Mouse (Mus musculus) right cerebral cortex, postnatal 4 days (tissue): ENCODE measurements around the gene Dync1i1.

ENCODE experiments used
- DNase-seq: peaks from one replicate; pipeline ENCODE4 v3.0.0-alpha.2; 2022

The Dync1i1 gene

DNA sequence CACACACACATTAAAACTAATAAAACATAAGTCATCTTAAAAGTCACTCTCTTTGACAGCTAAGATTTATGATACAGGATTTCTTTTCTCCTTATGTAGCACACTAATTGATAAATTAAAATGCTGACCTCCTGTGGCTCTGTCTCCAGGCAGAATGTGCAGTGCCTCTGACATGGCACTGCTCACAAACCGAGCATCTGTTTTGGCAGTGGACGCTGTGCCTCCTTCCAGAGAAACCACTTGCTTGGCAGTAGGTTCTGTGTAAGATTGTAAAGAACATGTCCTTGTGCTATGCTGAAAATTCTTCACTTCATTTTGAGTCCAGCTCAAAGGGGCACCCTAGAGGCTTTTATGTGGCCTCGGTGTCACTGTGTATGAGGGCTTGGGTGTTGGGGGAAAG lies 50.0 kb downstream of the Dync1i1 start:
- peak; percentile 6 for DNase-seq

DNA sequence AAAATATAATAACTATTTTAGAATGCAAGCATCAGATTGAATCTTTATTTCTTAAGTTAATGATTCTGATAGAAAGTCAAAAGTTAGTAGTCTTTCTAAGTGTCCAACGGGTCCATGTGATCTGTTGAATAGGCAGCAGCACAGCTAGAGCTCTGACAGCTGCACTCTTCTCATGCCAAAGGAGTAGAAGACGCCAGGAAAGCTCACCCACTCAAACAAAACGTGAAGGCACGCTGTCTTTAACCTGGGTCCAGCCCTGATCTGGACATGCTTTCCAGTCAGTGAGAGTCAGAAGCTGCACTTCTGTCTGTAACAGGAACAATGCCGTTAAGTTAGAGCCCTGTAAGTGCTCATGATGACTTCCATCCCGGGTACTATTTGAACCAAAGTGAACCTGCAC lies 56.3 kb downstream of the Dync1i1 start:
- DNase-seq: no peak

DNA sequence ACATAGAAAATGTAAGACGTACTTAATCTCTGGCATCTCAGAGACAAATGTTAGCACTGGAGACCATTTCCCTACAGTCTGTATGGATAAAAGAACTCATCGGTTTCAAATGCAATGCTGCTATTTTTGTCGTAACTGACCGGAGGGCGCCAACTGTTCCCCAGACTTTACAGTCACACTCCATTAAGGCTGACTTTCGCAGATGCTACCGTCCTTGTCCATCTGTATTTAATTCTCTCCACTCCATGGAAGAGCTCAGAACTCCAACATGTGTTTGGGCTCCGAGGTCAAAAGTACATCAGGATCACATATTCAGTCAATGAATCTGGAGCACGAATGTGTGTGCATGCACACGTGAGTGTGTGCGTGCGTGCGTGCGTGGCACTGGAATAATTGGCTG lies 58.4 kb downstream of the Dync1i1 start:
- no peak for DNase-seq

DNA sequence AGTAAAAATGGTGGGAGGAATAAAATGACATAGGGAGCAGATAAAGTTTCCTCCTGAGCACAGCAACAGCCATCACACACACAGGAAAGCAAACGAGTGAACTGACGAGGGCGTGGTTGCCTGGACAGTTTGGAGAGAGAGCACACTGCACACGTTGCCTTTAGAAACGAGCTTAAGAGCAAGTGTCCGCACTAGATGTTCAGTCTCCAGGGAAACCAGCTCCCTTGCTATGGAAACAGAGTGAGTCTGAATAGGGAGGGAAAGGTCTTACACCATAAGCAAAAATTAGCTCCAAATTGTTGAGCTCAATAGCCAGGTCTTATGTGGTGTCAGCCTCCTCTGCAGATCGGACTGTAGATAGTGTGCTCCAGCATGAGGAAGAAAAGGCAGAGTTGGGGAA lies 65.2 kb downstream of the Dync1i1 start:
- DNase-seq: no peak

DNA sequence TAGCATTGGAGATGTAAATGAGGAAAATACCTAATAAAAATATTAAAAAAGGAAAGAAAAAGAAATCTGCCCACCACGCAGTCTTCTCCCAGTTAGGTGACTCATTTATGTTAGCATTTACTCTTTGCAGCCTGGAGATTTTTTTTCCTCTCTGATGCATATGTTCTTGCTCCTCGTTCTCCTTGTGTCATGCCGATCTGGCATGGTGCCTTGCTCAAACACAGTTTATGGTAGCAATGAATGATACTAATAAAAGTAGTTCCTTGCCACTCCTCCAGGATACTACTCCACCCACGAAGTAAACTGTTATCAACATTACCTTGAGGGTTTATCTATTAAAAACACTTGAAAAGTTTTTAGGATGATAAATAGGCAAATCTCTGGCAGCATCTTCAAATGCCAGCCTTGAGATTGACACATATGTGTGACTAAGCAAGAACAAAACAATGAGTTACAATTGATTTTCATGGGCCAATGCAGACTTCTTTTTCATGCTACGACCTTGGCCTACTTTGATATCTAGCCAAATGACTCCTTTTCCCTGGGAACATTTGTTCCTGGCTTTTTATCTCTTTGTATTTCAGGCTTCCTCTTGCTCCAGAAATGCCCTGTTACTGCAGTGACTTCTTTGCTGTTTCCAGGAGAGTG lies 68.8 kb downstream of the Dync1i1 start:
- DNase-seq: no peak

DNA sequence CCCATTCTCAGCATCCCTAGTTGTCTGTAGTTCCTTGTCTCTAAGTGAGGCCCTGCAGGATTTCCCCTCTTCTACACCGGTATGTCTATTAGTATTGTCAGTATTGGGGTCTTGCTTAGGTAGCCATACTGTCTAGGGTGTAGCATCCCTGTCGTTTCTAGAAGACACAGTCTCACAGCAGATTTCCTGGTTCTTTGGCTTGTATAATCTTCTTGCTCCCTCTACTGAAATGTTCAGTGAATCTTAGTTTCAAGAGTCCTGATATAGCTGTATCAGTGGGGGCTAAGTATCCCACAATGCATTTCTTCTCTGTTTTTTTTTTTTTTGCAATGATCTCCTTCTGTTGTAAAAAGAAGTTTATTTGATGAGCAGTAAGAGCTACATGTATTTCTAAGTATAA lies 69.9 kb downstream of the Dync1i1 start:
- DNase-seq: no peak

DNA sequence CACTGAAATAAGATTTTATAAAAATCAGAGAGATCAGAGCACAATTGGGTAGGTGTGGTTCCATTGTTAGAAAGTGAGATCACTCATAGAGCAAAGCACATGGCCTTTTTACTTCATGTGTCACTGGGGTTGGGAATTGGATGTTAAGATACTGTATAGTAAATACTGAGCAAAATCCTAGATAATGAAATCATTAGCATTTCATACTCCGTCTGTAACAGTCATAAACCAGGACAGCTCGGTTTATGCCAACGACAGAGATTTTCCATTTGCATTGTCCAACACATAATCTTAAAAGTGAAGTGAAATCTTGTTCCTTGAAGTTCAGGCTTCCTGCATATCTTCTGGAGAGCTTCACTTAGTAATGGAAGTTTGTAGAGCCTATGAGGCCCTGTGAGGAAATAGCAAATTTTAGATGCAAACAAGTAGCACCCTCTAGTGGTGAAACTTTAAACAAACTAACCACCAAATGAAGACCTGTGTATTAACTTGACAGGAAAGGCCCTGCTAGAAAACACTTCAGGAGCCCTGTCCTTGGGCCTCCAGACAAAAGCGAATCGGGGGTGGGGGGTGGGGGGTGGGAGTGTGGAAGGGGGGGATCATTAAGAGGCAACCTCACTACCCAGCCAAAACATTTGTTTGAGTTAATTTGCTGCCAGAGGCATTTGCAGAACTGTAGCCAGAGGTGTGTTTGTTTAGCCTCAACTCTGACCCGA lies 76.8 kb downstream of the Dync1i1 start:
- no peak for DNase-seq

DNA sequence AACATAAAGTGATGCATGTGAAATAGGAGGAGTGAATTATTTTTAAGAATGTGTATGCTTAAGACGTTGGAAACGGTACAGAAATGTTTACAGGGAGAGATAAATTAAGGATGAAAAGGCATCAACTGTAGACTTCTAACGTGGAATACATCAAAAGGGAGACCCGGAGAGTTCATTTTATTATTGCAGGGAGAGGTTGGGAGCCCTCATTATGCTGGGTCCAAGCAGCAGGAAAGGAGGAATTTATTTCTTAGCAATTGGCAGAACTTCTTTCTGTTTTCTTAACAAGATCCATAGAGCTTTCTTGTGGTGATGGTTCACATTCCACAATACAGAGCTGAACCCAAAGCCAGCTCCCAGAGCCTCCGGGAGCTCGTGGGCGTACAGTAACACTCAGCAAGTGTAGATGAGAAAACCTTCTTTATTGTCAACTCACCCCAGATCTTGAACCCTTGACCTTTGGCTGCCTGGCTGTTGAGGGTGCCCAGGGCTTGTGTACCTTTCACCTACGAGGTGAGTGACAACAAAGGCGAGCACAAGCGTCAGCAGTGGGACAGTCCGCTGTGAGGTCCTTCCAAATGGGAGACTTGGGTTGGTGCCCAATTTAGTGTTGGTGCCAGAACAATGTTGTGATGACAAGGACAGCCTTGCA lies 77.5 kb downstream of the Dync1i1 start:
- no peak for DNase-seq

DNA sequence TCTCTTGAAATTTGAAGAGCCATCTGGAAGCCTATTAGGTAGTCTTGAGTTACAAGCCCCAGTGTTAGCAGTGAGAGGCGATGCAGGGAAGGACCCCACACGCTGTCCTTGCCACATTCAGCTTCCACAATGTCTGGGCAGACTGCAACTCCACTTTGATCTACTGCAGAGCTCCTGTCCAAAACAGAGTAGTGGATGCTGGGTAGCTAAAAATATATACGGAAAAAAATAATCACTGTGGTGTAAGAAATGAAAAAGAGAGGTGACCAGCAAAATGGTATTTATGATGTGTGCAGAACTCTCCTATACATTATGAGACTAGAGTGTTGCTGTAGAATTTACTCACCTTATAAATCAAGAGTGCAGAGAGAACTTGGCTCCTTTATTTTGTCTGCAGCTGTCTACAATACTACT lies 82.6 kb downstream of the Dync1i1 start:
- no peak for DNase-seq

DNA sequence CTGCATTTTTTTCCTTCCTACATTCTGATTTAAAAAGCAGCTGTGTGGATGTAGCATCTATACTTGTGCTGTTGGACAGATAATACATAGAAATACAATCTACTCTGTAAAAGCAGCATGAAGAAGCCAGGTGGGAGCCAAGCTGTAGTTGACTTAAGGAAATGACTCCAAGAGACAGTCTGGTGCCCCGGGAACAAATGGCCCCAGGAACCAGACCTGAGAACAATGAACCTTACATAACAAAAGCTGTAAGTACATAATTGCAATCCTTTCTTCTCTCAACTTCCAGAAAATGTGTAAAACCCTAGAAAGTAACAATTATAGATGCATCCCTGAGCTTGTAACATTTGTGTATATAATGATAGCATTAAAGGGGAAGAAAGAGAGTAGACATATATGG lies 86.6 kb downstream of the Dync1i1 start:
- DNase-seq: no peak

DNA sequence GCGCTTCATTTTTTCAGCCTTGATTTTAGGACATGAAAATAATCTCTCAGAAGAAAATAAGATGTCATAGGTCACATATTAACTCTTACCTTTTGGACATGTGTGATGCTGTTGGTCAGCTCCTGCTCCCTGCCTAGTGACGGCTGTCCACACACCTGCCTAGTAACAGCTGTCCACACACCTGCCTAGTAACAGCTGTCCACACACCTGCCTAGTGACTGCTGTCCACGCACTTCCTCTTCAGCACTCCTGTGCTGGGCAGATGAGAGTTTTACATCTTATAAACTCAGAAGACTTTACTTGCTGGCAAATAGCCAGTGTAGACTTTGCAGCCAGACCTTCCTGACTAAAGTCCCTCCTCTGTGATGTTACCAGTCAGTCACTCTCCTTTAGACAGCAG lies 94.2 kb downstream of the Dync1i1 start:
- DNase-seq: no peak

DNA sequence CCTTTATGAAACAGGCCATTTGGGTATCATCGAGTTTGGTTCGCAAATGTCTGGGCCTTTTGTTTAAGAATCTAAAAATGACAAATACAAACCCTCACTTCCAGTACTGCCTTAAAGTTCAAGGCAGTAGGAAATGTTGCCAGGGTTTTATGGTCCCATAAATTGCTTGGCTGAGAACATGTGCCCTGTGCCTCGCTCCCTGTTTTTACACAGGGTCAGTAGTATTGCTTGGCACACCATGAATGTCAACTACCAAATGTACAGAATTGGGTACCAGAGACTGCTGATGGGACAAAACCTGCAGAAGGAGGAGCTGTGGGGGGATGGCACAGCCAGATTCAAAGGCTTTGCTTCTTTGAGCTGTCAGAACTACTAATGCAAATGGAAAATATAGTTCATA lies 100.0 kb downstream of the Dync1i1 start:
- DNase-seq: no peak

DNA sequence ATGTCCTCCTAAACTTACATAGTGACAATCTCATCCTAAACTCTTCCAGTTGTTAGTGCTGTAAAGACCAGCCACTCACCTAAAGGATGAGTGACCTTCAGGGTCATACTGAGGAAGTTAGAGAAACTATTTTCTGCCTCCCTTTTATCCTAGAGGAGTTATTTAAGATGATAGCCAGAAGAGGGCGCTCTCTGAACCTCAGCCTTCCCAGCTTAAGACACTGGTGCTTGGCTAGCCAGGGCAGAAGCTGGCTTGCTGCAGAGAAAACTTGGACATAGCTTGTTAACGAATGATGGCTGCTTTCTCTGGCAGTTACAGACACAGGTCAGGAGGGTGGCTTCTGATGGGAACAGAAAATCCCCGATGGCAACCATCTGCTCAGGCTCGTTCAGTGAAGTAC lies 101.6 kb downstream of the Dync1i1 start:
- no peak for DNase-seq

DNA sequence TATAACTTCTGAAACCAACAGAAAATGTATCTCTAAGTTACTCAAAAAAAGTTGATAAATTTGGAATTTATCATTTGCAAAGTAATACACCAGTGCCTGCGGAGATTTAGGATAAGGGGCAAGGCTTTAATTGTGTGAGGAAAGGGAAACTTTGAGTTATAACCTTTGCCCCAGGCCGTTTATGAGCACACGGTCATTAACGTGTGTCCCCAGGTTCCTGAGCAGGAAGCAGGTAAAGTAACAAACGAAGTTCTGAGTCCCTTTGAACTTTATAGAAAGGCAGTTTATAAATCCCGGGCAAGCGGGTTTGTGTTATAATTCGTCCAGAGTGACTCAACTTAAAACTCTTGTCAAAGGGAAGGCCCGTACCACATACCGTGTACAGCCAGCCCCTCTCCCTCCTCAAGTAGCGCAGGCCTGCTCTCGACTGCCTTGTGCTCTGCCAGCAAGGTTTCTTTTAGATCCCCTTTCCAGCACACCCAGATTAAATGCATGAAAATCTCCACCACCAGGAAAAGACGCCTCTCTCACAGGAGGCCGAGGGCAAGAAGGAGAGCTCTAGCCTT lies 103.1 kb downstream of the Dync1i1 start:
- no peak for DNase-seq

DNA sequence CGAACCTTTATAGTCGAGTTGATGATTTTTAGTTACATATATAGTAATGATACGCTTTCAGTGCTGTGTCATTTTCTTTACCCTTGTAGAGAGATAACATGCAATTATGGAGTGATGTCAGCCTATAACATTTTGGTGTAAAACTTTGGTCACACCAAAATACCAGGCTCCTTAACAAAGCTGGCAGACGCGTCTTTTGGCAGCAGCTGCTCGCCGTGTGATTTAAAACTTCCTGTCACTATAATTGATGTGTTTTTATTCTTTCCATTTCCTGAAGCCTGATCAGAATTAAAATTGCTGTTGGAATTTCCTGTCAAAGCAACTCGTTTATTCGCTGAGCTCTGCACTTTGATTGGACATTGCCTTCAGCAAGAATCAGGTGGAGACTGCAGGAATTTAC lies 103.7 kb downstream of the Dync1i1 start:
- DNase-seq: no peak

DNA sequence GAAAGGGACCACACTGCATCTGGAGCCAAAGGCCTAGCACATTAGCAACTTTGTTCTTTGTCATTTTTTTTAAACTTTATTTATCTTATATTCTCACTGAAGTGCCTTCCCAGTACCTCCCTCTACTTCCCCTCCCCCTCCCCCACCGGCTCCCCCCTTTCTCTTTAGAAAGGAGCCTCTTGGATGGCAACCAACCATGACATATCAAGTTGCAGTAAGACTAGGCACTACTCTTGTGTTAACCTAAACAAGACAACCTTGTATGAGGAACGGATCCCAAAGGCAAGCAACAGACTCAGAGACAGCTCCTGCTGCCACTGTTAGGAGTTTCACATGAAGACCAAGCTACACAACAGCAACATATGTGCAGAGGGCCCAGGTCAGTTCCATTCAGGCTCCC lies 105.3 kb downstream of the Dync1i1 start:
- DNase-seq: no peak

DNA sequence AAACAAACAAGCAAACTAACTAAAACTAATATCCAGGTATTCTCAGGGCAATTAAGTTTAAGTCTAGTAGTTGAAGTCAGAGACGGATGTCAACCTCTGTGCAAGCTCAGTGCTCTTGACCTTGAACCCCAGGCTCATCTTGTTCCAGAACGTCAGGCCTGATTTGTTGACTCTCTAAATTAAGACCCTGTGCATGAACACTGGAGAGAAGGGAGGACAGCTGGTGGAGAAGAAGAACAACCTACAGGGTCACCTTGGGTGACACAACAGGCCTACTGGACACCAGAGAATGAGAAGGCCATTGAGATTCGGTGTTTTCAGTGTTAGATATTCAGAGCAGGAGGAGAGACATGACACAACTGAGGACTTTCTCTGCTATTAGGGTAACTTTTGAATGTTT lies 105.8 kb downstream of the Dync1i1 start:
- no peak for DNase-seq

DNA sequence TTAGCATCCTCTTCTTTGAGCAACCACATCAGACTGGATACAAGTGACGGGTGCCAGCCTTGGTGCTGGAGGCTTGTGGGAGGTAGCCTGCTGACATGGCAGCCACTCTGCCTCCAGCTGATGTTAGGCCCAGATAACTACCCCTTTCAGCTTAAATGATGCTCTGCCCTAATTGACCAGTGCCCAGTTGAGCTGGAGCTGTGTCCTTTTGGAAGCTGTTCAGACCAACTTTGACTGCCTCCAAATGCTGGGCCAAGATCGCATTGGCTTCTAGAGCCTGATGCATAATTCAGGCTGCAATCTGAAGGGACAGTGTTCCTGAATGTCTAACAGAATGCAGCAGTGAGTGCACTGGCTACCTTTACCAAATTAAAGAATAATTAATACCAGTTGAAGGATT lies 107.4 kb downstream of the Dync1i1 start:
- no peak for DNase-seq

DNA sequence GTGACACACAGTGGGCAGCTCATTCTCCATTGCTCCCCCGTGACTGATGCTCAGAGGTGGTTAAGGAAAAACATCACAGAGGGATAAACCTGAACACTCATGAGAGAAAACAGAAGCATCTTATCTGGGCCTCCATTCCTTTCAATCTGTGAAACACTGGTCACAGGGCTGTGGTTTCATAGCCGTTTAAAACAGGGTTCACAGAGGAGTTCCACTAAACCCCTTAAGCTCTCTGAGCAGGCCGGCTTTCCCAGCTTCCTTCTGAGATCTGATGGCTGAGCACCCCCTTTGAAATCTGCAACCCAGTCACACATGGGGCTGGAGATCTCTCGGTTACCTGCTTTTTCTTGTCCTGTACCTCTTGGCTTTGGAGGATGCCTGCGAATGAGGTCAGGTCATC lies 117.0 kb downstream of the Dync1i1 start:
- no peak for DNase-seq

DNA sequence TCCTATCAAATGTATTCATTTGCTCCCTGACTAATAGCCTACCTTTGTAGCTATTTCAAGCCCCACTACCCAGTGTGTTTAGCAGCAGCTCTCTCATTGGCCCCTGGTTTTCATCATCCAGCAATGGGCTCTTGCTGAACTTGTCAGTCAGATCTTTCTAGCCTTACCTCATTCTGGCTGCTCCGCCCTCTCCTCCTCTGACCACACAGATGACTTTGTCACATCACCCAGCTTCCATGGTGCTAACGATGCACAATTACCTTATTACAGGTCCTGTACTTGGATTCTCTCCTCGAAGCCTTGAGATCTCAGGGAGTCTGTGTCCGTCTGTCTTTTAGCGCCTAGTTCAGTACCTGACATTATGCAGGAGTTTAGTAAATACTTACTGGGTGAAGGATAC lies 120.7 kb downstream of the Dync1i1 start:
- DNase-seq: no peak

DNA sequence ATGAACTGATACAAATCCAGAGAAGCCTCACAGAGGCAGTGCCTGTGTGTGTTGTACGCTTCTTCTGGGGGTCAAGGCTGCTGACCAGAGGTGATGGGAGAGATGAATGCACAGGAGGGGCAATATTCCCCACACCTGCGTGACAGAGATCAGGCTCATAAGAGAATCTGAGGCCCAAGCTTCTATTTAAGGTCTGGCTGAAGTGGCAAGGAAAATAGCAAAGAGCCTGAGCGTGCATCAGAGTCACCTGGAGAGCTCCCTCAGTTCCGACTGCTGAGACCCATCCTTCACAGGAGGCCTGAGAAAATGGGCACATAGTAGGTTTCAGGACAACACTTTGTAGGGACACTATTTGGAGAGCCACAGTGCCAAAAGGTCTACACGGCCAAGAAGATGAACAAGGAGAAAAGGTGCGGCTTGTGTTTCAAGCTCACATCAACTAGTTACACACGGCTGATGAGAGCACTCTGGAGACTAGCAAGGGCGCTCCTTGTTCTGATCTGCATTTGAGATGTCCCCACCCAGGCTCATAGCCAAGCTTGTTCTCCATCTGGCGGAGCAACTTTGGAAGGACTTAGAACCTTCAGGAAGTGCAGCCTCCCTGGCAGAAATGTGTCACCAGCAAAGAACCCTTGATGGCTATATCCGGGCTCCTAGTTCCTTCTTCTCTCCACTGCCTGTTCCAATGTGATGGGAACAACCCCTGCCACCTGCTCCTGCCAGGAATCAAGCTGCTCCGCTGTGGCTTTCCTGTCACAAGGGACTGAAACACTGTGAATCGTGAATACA lies 128.8 kb downstream of the Dync1i1 start:
- DNase-seq: no peak

DNA sequence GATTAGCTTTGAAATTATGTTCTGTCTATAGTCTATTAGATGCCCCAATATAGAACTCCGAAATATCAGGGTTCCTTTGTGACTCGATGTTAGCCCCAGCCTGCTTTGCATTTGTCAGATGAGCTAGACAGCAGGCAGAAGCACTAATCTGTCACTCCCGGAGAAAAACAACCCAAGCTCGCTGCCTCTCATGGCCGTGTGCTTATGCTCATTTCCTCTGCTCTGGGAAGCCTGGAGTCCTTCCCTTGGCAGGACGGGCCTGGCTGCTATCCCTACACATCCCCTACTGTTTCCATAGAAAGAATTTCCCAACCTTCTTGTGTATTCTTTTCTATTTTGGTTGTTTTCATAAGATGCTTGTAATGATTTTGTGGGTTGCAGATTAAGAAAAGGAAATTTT lies 130.1 kb downstream of the Dync1i1 start:
- DNase-seq: no peak

DNA sequence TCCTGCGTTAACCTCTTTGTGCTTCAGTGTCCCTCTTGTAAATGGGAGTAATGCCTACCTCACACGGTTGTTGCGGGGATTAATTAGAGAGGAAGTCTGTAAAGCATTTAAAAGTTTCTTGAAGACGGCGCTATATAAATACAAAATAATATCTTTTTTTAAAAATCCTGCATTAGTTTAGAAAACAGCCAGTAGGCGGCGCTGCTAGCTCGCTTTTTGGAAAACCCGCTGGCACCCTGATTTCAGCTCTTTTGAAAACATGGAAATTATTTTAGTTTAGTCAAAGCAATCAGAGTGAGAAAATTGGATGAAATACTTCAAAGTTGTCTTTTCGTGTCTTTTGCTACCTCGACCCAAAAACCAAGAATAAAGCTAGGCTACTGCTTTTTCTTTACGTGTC lies 132.9 kb downstream of the Dync1i1 start:
- peak; percentile 88 for DNase-seq
